Mouse (Mus musculus): ENCODE measurements around the gene Vmn2r8. TPM values are rescaled to one million over a fixed set of nuclear protein-coding genes. Genes with fewer than 3 reads are reported as not detected.
A peak's percentile ranks its signal among the peaks of the same experiment; 100 is the strongest.
"Not testable (repeated sequence)": the region's sequence is repeated elsewhere in the genome, so short reads cannot be mapped to it uniquely, and the experiment has no call there.

Vmn2r8 gene
- polyA plus RNA-seq, 2 experiments: not detected

DNA sequence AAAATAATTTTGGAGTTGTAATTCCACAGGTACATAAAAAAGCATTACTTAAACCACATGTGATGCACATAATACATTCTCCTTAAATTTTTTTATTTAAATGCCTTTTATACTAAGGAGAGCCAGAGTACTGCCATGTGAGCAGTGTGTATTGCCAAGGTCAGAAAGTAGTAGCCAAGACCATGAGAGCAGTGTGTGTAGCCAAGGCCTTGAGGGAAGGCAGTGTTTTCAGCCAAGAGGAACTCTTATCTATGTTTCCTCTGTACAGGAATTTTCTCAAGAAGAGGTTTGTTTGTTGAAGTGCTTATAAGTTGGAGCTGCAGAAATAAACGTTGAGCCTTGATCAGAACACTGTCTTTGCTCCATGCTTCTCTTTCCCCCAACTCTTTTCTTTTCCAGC lies 5.0 kb downstream of the Vmn2r8 start:
- DNase-seq (ENCODE audit: low read depth in 3 of 3, low spot score in 3 of 3) (no peak), ATAC-seq (ENCODE audit: insufficient read depth) (no peak)
- no peak for TF ChIP-seq CTCF (IDR thresholded peaks at IDR 0.05; ENCODE audit: low read depth)
- no peak for TF ChIP-seq EP300 (IDR thresholded peaks at IDR 0.05; ENCODE audit: low read depth)
- Histone ChIP-seq H3K4me1 (replicated peaks; ENCODE audit: control insufficient read depth in 2 of 2, insufficient read depth in 2 of 2, low read length in 1 of 2) (no peaks in the 10 kb centered on the region), H3K9me3 (ENCODE audit: control insufficient read depth, low read length) (no peaks in the 10 kb centered on the region), H3K4me2 (ENCODE audit: low read depth) (no peak overlapping the region), H3K36me3 (replicated peaks; ENCODE audit: control insufficient read depth, insufficient read depth, low read depth) (no peaks in the 10 kb centered on the region), H3K27ac (no peak overlapping the region), H3K9ac (replicated peaks) (no peak overlapping the region), H3K4me3 (ENCODE audit: insufficient read depth in 1 of 2, low read depth in 2 of 2, low read length in 2 of 2) (no peak overlapping the region), H3K27me3 (ENCODE audit: control insufficient read depth, insufficient read depth, low read length) (no peaks in the 10 kb centered on the region)
- WGBS (ENCODE audit: insufficient replicate concordance): 28% methylated on average over 1 of the region's 1 CpGs

DNA sequence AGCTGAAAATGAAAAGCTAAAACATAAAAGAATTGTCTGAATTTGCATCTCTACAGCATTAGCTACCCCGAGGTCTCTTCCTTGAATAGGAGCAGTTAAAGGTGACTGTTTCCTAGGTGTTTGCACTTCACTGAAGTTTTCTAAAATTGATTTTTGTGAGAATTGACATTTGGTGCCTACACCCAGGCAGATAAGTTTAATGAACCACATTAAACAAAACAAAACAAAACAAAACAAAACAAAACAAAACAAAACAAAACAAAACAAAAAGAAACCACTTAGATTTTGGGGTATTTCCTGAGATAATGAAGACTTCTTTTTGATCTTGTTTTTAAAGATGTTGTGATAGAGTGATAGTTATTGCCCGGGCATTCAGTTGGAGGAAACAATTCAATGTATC lies 13.4 kb downstream of the Vmn2r8 start, which contains the start of gene Tmed11:
TSS of gene Tmed11 (minus strand) at position 101 of the 400 bp plus-strand sequence.
- not testable (repeated sequence) for H3K9ac ChIP-seq (replicated peaks); H3K9me3 ChIP-seq (ENCODE audit: control insufficient read depth, low read length); H3K36me3 ChIP-seq (replicated peaks; ENCODE audit: control insufficient read depth, insufficient read depth, low read depth); H3K4me2 ChIP-seq (ENCODE audit: low read depth); DNase-seq (ENCODE audit: low read depth in 3 of 3, low spot score in 3 of 3); H3K4me3 ChIP-seq (ENCODE audit: insufficient read depth in 1 of 2, low read depth in 2 of 2, low read length in 2 of 2); H3K4me1 ChIP-seq (replicated peaks; ENCODE audit: control insufficient read depth in 2 of 2, insufficient read depth in 2 of 2, low read length in 1 of 2); H3K27ac ChIP-seq; H3K27me3 ChIP-seq (ENCODE audit: control insufficient read depth, insufficient read depth, low read length); ATAC-seq (ENCODE audit: insufficient read depth)
- WGBS (ENCODE audit: insufficient replicate concordance): 33% methylated on average over 2 of the region's 2 CpGs

- not testable (repeated sequence) for H3K9me3 ChIP-seq (ENCODE audit: control insufficient read depth, low read length); H3K36me3 ChIP-seq (replicated peaks; ENCODE audit: control insufficient read depth, insufficient read depth, low read depth); H3K4me3 ChIP-seq (ENCODE audit: insufficient read depth in 1 of 2, low read depth in 2 of 2, low read length in 2 of 2); DNase-seq (ENCODE audit: low read depth in 3 of 3, low spot score in 3 of 3); H3K27ac ChIP-seq; H3K27me3 ChIP-seq (ENCODE audit: control insufficient read depth, insufficient read depth, low read length); H3K4me2 ChIP-seq (ENCODE audit: low read depth); H3K9ac ChIP-seq (replicated peaks); H3K4me1 ChIP-seq (replicated peaks; ENCODE audit: control insufficient read depth in 2 of 2, insufficient read depth in 2 of 2, low read length in 1 of 2); ATAC-seq (ENCODE audit: insufficient read depth)
- 21% methylated on average over 1 of the region's 1 CpGs for WGBS (ENCODE audit: insufficient replicate concordance)
- TF ChIP-seq CTCF (IDR thresholded peaks at IDR 0.05; ENCODE audit: low read depth): peak; percentile 60; the same call in 1 of the 2 replicates
Measured at GRCm38 (mm10) chr5:108790385-108790784, 18.3 kb downstream of the Vmn2r8 start.

GRCm38 (mm10) chr5:108774630-108775306 lies 33.9 kb downstream of the Vmn2r8 start, which contains the start of gene Rnf212:
TSS of gene Rnf212 (minus strand) at chr5:108774982.
- H3K4me2 ChIP-seq (ENCODE audit: low read depth): no peak within 1 kb of the TSS
- no peak within 1 kb of the TSS for H3K4me3 ChIP-seq (ENCODE audit: insufficient read depth in 1 of 2, low read depth in 2 of 2, low read length in 2 of 2)
- H3K9ac ChIP-seq (replicated peaks): no peak within 1 kb of the TSS
- TF ChIP-seq CTCF (IDR thresholded peaks at IDR 0.05; ENCODE audit: low read depth) (no peak), EP300 (IDR thresholded peaks at IDR 0.05; ENCODE audit: low read depth) (no peak)
- H3K27ac ChIP-seq: no peak within 1 kb of the TSS
- no peaks in the 10 kb centered on the region for H3K4me1 ChIP-seq (replicated peaks; ENCODE audit: control insufficient read depth in 2 of 2, insufficient read depth in 2 of 2, low read length in 1 of 2)
- H3K9me3 ChIP-seq (ENCODE audit: control insufficient read depth, low read length): no peaks in the 10 kb centered on the region
- no peak for DNase-seq (ENCODE audit: low read depth in 3 of 3, low spot score in 3 of 3)
- H3K36me3 ChIP-seq (replicated peaks; ENCODE audit: control insufficient read depth, insufficient read depth, low read depth): no peaks in the 10 kb centered on the region
- ATAC-seq (ENCODE audit: insufficient read depth): no peak
- no peaks in the 10 kb centered on the region for H3K27me3 ChIP-seq (ENCODE audit: control insufficient read depth, insufficient read depth, low read length)
- 61% methylated on average over 40 of the region's 40 CpGs for WGBS (ENCODE audit: insufficient replicate concordance)

DNA sequence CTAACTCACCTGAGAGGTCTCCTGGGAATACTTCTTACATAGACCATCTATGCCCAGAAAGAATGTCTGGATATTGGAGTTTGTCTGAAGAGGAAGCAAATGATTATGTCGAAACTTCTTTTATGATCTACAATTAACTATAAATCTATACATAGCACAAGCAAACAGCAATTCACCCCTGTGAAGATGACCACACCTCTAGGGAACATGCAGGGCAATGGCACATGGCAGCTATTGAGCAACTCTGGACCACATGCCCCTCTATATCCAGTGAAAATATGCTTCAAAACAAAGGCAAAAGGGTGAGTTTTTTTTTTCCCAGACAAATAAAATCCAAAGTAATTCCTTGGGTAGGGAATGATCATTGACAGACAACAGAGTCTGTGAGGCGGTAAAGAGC lies 48.6 kb downstream of the Vmn2r8 start:
- no peak for TF ChIP-seq CTCF (IDR thresholded peaks at IDR 0.05; ENCODE audit: low read depth)
- no peak for TF ChIP-seq EP300 (IDR thresholded peaks at IDR 0.05; ENCODE audit: low read depth)
- no peak for ATAC-seq (ENCODE audit: insufficient read depth)

More for the DNA sequence above, 48.6 kb downstream of the Vmn2r8 start:
- no peak overlapping the region for H3K9ac ChIP-seq (replicated peaks)
- H3K27me3 ChIP-seq (ENCODE audit: control insufficient read depth, insufficient read depth, low read length): no peaks in the 10 kb centered on the region
- H3K36me3 ChIP-seq (replicated peaks; ENCODE audit: control insufficient read depth, insufficient read depth, low read depth): no peaks in the 10 kb centered on the region
- no peak for DNase-seq (ENCODE audit: low read depth in 3 of 3, low spot score in 3 of 3)
- H3K4me1 ChIP-seq (replicated peaks; ENCODE audit: control insufficient read depth in 2 of 2, insufficient read depth in 2 of 2, low read length in 1 of 2): no peaks in the 10 kb centered on the region
- H3K9me3 ChIP-seq (ENCODE audit: control insufficient read depth, low read length): no peaks in the 10 kb centered on the region
- H3K27ac ChIP-seq: no peak overlapping the region
- no peak overlapping the region for H3K4me2 ChIP-seq (ENCODE audit: low read depth)
- no peak overlapping the region for H3K4me3 ChIP-seq (ENCODE audit: insufficient read depth in 1 of 2, low read depth in 2 of 2, low read length in 2 of 2)
- whole genome bisulfite sequencing (ENCODE audit: insufficient replicate concordance): 59% methylated on average over 2 of the region's 2 CpGs
